Mouse (Mus musculus): ENCODE measurements at regions not wholly inside any gene's neighbourhood (a gene's known extent, or its start where the extent isn't known, plus 50 kb on each side); places are given as distances from the start of the nearest gene placed in this dataset. TPM values are rescaled to one million over a fixed set of nuclear protein-coding genes. Genes with fewer than 3 reads are reported as not detected.

Small RNAs in the stretch of these regions (microRNA-seq; reads per million reads assigned to microRNA genes)
- not detected for gene Mir124a-2

Measured in gastrocnemius, postnatal 4 days (tissue).